In genomic region chr10:21892104-21892503, GRCm38 (mm10) we compare ENCODE assay signal across 21 mouse cellular contexts.
"Had no signal": no experiment of that assay in that cellular context is flagged by ENCODE, and none has a peak within 500 bp of the region (broad histone marks: within the 10 kb centered on the region; RNA-seq: fewer than 3 reads in every experiment).

No protein-coding gene starts in this region.

- H3K9ac ChIP-seq: lung, embryonic 15.5 days; midbrain, embryonic 13.5 days; midbrain, embryonic 15.5 days; neural tube, embryonic 13.5 days; neural tube, embryonic 15.5 days had no signal

- H3K36me3 ChIP-seq: lung, embryonic 15.5 days; neural tube, embryonic 15.5 days had no signal

- H3K4me2 ChIP-seq: lung, embryonic 15.5 days; midbrain, embryonic 11.5 days; midbrain, embryonic 13.5 days; midbrain, embryonic 15.5 days; neural tube, embryonic 13.5 days; neural tube, embryonic 15.5 days had no signal

- ATAC-seq: lung, postnatal 0 days; midbrain, embryonic 13.5 days; midbrain, embryonic 15.5 days had no signal

- H3K27ac ChIP-seq: lung, embryonic 15.5 days; macrophage; midbrain, embryonic 13.5 days; midbrain, embryonic 15.5 days; neural tube, embryonic 15.5 days had no signal

- DNase-seq: lung, adult 2 months; lung, postnatal 14 days; lung, postnatal 36 days; retina, postnatal 1 day; right cerebral cortex, adult 18-20 months; right cerebral cortex, postnatal 25 days; right cerebral cortex, postnatal 4 days; spleen, adult 18-20 months; thymus, adult 18-20 months; thymus, postnatal 14 days; thymus, postnatal 36 days had no signal

- H3K4me3 ChIP-seq: lung, embryonic 15.5 days; megakaryocyte, embryonic 14.5 days; midbrain, embryonic 13.5 days; midbrain, embryonic 15.5 days; myocyte; neural tube, embryonic 13.5 days; neural tube, embryonic 15.5 days had no signal

- H3K9me3 ChIP-seq: lung, embryonic 15.5 days; midbrain, embryonic 15.5 days had no signal

- H3K4me1 ChIP-seq: lung, embryonic 15.5 days; megakaryocyte, embryonic 14.5 days had no signal

- H3K27me3 ChIP-seq: lung, embryonic 15.5 days; megakaryocyte, embryonic 14.5 days; midbrain, embryonic 13.5 days; midbrain, embryonic 15.5 days; neural tube, embryonic 13.5 days; neural tube, embryonic 15.5 days had no signal
